Mouse (Mus musculus): Measurements from ENCODE around the gene Rad23b. TPM values are rescaled to one million over a fixed set of nuclear protein-coding genes. Genes with fewer than 3 reads are reported as not detected.
A peak's percentile ranks its signal among the peaks of the same experiment; 100 is the strongest.
"Not testable (repeated sequence)": the region's sequence is repeated elsewhere in the genome, so short reads cannot be mapped to it uniquely, and the experiment has no call there.

Gene Rad23b
- total and polyA plus RNA-seq, 3 experiments, result 200 to 270 TPM; not detected in 1

- no peaks in the 10 kb centered on the region for H3K79me2 ChIP-seq (ENCODE audit: control insufficient read depth, insufficient read depth, low read length, poor library complexity)
- H3K27me3 ChIP-seq (ENCODE audit: control insufficient read depth in 1 of 2, insufficient read depth in 2 of 2, low read length in 2 of 2), result no peaks in the 10 kb centered on the region
- H3K9me3 ChIP-seq (replicated peaks; ENCODE audit: insufficient read depth, low read length), result no peaks in the 10 kb centered on the region
- H3K9ac ChIP-seq (ENCODE audit: control insufficient read depth, low read depth, low read length, poor library complexity, severe bottlenecking), result no peak overlapping the region
- DNase-seq (ENCODE audit: low read depth, low spot score), result no peak
- H3K4me1 ChIP-seq (ENCODE audit: control insufficient read depth in 1 of 2, insufficient read depth in 2 of 2, low read length in 2 of 2), result peaks cover 9 to 11% of the 10 kb centered on the region in 2 experiments
- TF ChIP-seq CHD2 (IDR thresholded peaks at IDR 0.05; ENCODE audit: low read length) (no peak), EP300 (IDR thresholded peaks at IDR 0.05; ENCODE audit: low read depth in 1 of 2, low read length in 2 of 2) (no peak)
- H3K4me3 ChIP-seq (ENCODE audit: control insufficient read depth in 1 of 2, insufficient read depth in 1 of 2, low read depth in 2 of 2, low read length in 2 of 2), result no peak overlapping the region
- H3K27ac ChIP-seq (ENCODE audit: control insufficient read depth, low read depth, low read length), result no peak overlapping the region
- peaks cover 0 to 11% of the 10 kb centered on the region in 2 experiments; a peak in 2 of 4 replicates for H3K36me3 ChIP-seq (ENCODE audit: control insufficient read depth in 1 of 2, insufficient read depth in 2 of 2, low read length in 2 of 2)
Observed at GRCm38 (mm10) chr4:55316726-55317125, 33.1 kb upstream of the Rad23b start.

GRCm38 (mm10) chr4:55318350-55318749 lies 31.5 kb upstream of the Rad23b start:
- not testable (repeated sequence) for H3K9me3 ChIP-seq (replicated peaks; ENCODE audit: insufficient read depth, low read length); H3K27me3 ChIP-seq (ENCODE audit: control insufficient read depth in 1 of 2, insufficient read depth in 2 of 2, low read length in 2 of 2); H3K9ac ChIP-seq (ENCODE audit: control insufficient read depth, low read depth, low read length, poor library complexity, severe bottlenecking); H3K4me3 ChIP-seq (ENCODE audit: control insufficient read depth in 1 of 2, insufficient read depth in 1 of 2, low read depth in 2 of 2, low read length in 2 of 2); H3K79me2 ChIP-seq (ENCODE audit: control insufficient read depth, insufficient read depth, low read length, poor library complexity); H3K27ac ChIP-seq (ENCODE audit: control insufficient read depth, low read depth, low read length)
- peak; percentile 36 for DNase-seq (ENCODE audit: low read depth, low spot score)
- peaks cover 0 to 17% of the 10 kb centered on the region in 2 experiments; a peak in 2 of 4 replicates for H3K36me3 ChIP-seq (ENCODE audit: control insufficient read depth in 1 of 2, insufficient read depth in 2 of 2, low read length in 2 of 2)
- peak in 1 of 2 experiments; percentile 64; a peak in 2 of 4 replicates for TF ChIP-seq EP300 (IDR thresholded peaks at IDR 0.05; ENCODE audit: low read depth in 1 of 2, low read length in 2 of 2)
- 0 out of 2 replicates have a peak, but pooled peaks have one; percentile 21 for TF ChIP-seq ETS1 (IDR thresholded peaks at IDR 0.05; ENCODE audit: low read depth, low read length)
- peak; percentile 35; the same call in 1 of the 2 replicates for TF ChIP-seq MXI1 (IDR thresholded peaks at IDR 0.05; ENCODE audit: low read depth, low read length)
- peak; percentile 70; the same call in 1 of the 2 replicates for TF ChIP-seq TCF12 (IDR thresholded peaks at IDR 0.05; ENCODE audit: low read depth, low read length)
- peak; percentile 38; the same call in 1 of the 2 replicates for TF ChIP-seq GATA1 (IDR thresholded peaks at IDR 0.05; ENCODE audit: low read depth, low read length)
- 0 out of 2 replicates have a peak, but pooled peaks have one; percentile 24 for TF ChIP-seq MYB (IDR thresholded peaks at IDR 0.05; ENCODE audit: low read depth, low read length)
- peaks cover 13 to 16% of the 10 kb centered on the region in 2 experiments for H3K4me1 ChIP-seq (ENCODE audit: control insufficient read depth in 1 of 2, insufficient read depth in 2 of 2, low read length in 2 of 2)

- Histone ChIP-seq H3K4me3 (ENCODE audit: control insufficient read depth in 1 of 2, insufficient read depth in 1 of 2, low read depth in 2 of 2, low read length in 2 of 2) (no peak overlapping the region), H3K27ac (ENCODE audit: control insufficient read depth, low read depth, low read length) (no peak overlapping the region), H3K9ac (ENCODE audit: control insufficient read depth, low read depth, low read length, poor library complexity, severe bottlenecking) (no peak overlapping the region), H3K9me3 (replicated peaks; ENCODE audit: insufficient read depth, low read length) (no peaks in the 10 kb centered on the region), H3K4me1 (ENCODE audit: control insufficient read depth in 1 of 2, insufficient read depth in 2 of 2, low read length in 2 of 2) (peaks cover 11 to 24% of the 10 kb centered on the region in 2 experiments), H3K36me3 (ENCODE audit: control insufficient read depth in 1 of 2, insufficient read depth in 2 of 2, low read length in 2 of 2) (peaks cover 0 to 18% of the 10 kb centered on the region in 2 experiments; a peak in 2 of 4 replicates), H3K27me3 (ENCODE audit: control insufficient read depth in 1 of 2, insufficient read depth in 2 of 2, low read length in 2 of 2) (no peaks in the 10 kb centered on the region), H3K79me2 (ENCODE audit: control insufficient read depth, insufficient read depth, low read length, poor library complexity) (no peaks in the 10 kb centered on the region)
- TF ChIP-seq MYC (IDR thresholded peaks at IDR 0.05; ENCODE audit: low read depth, low read length), result no peak
- TF ChIP-seq GABPA (IDR thresholded peaks at IDR 0.05; ENCODE audit: low read depth, low read length), result no peak
- no peak for TF ChIP-seq MAZ (IDR thresholded peaks at IDR 0.05; ENCODE audit: low read depth, low read length)
- TF ChIP-seq RCOR1 (IDR thresholded peaks at IDR 0.05; ENCODE audit: low read depth, low read length), result no peak
- TF ChIP-seq ZKSCAN1 (IDR thresholded peaks at IDR 0.05; ENCODE audit: low read depth, low read length), result no peak
- TF ChIP-seq HCFC1 (IDR thresholded peaks at IDR 0.05; ENCODE audit: low read depth, low read length), result no peak
- no peak for DNase-seq (ENCODE audit: low read depth, low spot score)
Observed at GRCm38 (mm10) chr4:55325786-55326518, 23.9 kb upstream of the Rad23b start.

Data from MEL (cell line).